Mouse (Mus musculus) C2C12 (cell line): ENCODE data around the gene Sdhaf3.

Source experiments
- CEBPB ChIP-seq: IDR thresholded peaks from one replicate; pipeline ENCODE4 v1.6.1; 2011; ENCODE audit warnings: low read depth, mild to moderate bottlenecking, control low read depth, moderate library complexity
- CTCF ChIP-seq: IDR thresholded peaks from one replicate; pipeline ENCODE4 v1.5.1; 2011; ENCODE audit not compliant: control insufficient read depth, insufficient read depth, insufficient read length
- MAX ChIP-seq: IDR thresholded peaks from one replicate; pipeline ENCODE4 v1.6.1; 2011; ENCODE audit warnings: mild to moderate bottlenecking, control low read depth
- MYOD1 ChIP-seq: IDR thresholded peaks from one replicate; pipeline ENCODE4 v1.6.1; 2011; ENCODE audit warnings: low read depth; ENCODE audit not compliant: control insufficient read depth, insufficient read length
- MYOG ChIP-seq: IDR thresholded peaks from one replicate; pipeline ENCODE4 v1.6.1; 2011; ENCODE audit not compliant: control insufficient read depth, insufficient read length; ENCODE audit errors: extremely low read depth
- USF1 ChIP-seq: IDR thresholded peaks from one replicate; pipeline ENCODE4 v1.6.1; 2011; ENCODE audit warnings: low read depth, mild to moderate bottlenecking, control low read depth, moderate library complexity

- TF ChIP-seq CTCF: no peak
- no peak for TF ChIP-seq MYOD1
- TF ChIP-seq USF1: no peak
- TF ChIP-seq CEBPB: no peak
- no peak for TF ChIP-seq MYOG
- no peak for TF ChIP-seq MAX
These were observed 136.3 kb downstream of the Sdhaf3 start for GRCm38 (mm10) chr6:7092094-7092493.
